Mouse (Mus musculus) liver, embryonic 14.5 days (tissue): ENCODE results near the gene Clmp.
"Not testable (repeated sequence)": the region's sequence is repeated elsewhere in the genome, so short reads cannot be mapped to it uniquely, and the experiment has no call there.

Experiments used
- CTCF ChIP-seq: IDR thresholded peaks from 2 replicates; pipeline ENCODE4 v1.5.1; 2016; ENCODE audit warnings: antibody characterized with exemption, low read depth, control low read depth
- EP300 ChIP-seq: IDR thresholded peaks from 2 replicates; pipeline ENCODE4 v1.6.1; 2016; ENCODE audit warnings: antibody characterized with exemption, low read depth

DNA sequence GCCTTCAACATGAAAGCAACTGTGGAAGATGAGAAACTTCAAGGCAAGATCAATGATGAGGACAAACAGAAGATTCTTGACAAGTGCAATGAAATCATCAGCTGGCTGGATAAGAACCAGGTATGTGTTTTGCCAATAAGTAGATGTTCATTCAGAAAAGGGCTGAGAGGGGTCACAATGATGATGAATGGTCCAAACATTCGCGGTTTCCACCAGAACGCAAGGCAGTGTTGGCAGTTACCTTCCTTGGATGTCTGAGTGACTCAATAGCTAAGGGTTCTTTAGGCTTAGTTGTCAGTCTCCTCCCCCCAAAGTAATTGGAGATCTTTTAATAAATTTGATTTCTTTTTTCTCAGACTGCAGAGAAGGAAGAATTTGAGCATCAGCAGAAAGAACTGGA lies 118.8 kb downstream of the Clmp start:
- not testable (repeated sequence) for TF ChIP-seq CTCF, EP300
